Mouse (Mus musculus) forebrain, embryonic 14.5 days (tissue): ENCODE results near the gene Glyat. TPM values are rescaled to one million over a fixed set of nuclear protein-coding genes. Genes with fewer than 3 reads are reported as not detected.

Source experiments
- ATAC-seq: fragments of 200-750 bp; cut with Nextera tagmentation; 2 replicates; pipeline ENCODE4 v1.8.0; 2017; ENCODE audit warnings: mild to moderate bottlenecking, moderate library complexity
- DNase-seq: peaks from one replicate; pipeline ENCODE4 v3.0.0-alpha.2; 2015; ENCODE audit warnings: low spot score
- H3K27ac ChIP-seq: fragments of 300-500 bp; sonication (generic); 2 replicates; pipeline ENCODE4 v1.5.1; 2014; ENCODE audit warnings: low read depth, mild to moderate bottlenecking, control low read depth, low read length, moderate library complexity
- H3K27me3 ChIP-seq: fragments of 300-500 bp; sonication (generic); replicated peaks from 2 replicates; pipeline ENCODE4 v1.6.1; 2014; ENCODE audit warnings: low read length, control low read depth, mixed read lengths; ENCODE audit not compliant: control insufficient read depth, insufficient read depth
- H3K36me3 ChIP-seq: fragments of 300-500 bp; sonication (generic); 2 replicates; pipeline ENCODE4 v1.6.1; 2014; ENCODE audit warnings: low read length, control low read depth; ENCODE audit not compliant: control insufficient read depth, insufficient read depth
- H3K4me1 ChIP-seq: fragments of 300-500 bp; sonication (generic); 2 replicates; pipeline ENCODE4 v1.6.1; 2014; ENCODE audit warnings: antibody characterized with exemption, low read length, control low read depth; ENCODE audit not compliant: control insufficient read depth, insufficient read depth
- H3K4me2 ChIP-seq: fragments of 300-500 bp; sonication (generic); 2 replicates; pipeline ENCODE4 v1.6.1; 2014; ENCODE audit warnings: mild to moderate bottlenecking, control low read depth, low read length
- H3K4me3 ChIP-seq: fragments of 300-500 bp; sonication (generic); 2 replicates; pipeline ENCODE4 v1.5.1; 2014; ENCODE audit warnings: low read depth, low read length, control low read depth
- H3K9ac ChIP-seq: fragments of 300-500 bp; sonication (generic); 2 replicates; pipeline ENCODE4 v1.6.1; 2014; ENCODE audit warnings: mild to moderate bottlenecking, low read length, control low read depth, moderate library complexity
- H3K9me3 ChIP-seq: fragments of 300-500 bp; sonication (generic); replicated peaks from 2 replicates; pipeline ENCODE4 v1.6.1; 2016; ENCODE audit warnings: low read length, control low read depth, mixed read lengths; ENCODE audit not compliant: control insufficient read depth
- WGBS: fragments of 180-500 bp; shearing (Covaris S2); extraction: QIAGEN DNeasy Blood & Tissue Kit; methylation state at CpG from one replicate; pipeline ENCODE4 v1.1.7; 2014; 5-methylcytosine and 5-hydroxymethylcytosine counted together
- polyA plus RNA-seq: library from polyadenylated mRNA; unstranded; fragments of >200 nt; fragmentation: Nextera tagmentation; extraction: Ambion mirVana; gene quantifications from 2 replicates; pipeline ENCODE4 v1.2.1, GENCODE M21; 2014

The Glyat gene
- not detected in 2 replicates for polyA plus RNA-seq

DNA sequence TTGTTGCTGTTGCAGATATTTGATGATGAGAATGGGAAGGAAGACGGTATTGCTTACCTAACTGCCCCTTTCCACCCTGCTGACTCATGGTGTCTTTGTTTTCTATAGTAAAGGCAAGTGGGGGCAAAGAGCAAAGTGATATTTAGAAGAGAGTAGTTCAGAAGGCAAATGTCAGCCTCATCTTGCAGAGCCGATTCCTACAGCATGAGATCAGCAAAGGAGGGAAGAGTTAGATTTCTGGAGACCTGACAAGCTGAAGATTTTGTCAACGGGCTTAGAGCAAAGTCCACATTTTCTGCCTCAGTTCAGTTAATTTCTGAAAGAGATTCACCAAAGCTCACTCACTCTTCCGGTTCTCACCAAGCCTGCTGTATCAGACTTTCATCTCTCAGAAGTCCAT, at the start of gene Glyat:
Gene Glyat (plus strand): TSS at position 133 of the 400 bp plus-strand sequence.
- H3K36me3 ChIP-seq = no peaks in the 10 kb centered on the region

DNA sequence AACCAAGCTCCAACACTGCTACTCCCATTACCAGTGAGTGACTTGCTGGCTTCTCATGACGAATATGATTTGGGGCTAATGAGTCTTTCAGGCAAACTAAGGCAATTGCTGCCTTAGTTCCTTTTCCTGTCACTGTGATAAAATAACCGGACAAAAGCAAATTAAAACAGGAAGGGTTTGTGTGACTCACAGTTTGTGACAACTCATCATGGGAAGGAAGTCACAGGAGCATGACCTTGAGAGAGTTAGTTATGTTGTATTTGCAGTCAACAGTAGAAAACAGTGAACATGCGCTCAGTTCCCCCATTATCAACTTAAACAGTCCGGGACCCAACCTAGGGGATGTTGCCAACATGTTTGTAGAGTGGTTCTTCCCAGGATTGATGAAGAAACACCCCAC, 47.8 kb upstream of the Glyat start:
- no peak overlapping the region for H3K4me3 ChIP-seq
- H3K27me3 ChIP-seq = no peaks in the 10 kb centered on the region
- ATAC-seq (no peak), DNase-seq (no peak)
- no peaks in the 10 kb centered on the region for H3K9me3 ChIP-seq
- H3K36me3 ChIP-seq = no peaks in the 10 kb centered on the region
- H3K27ac ChIP-seq = no peak overlapping the region
- H3K4me2 ChIP-seq = no peak overlapping the region
- no peaks in the 10 kb centered on the region for H3K4me1 ChIP-seq
- 89% methylated on average over 4 of the region's 4 CpGs for WGBS
- no peak overlapping the region for H3K9ac ChIP-seq

More for the DNA sequence above, at the start of gene Glyat:
- DNase-seq (no peak), ATAC-seq (no peak)
- WGBS = 81% methylated on average over 4 of the region's 4 CpGs
- H3K27me3 ChIP-seq = no peaks in the 10 kb centered on the region
- H3K27ac ChIP-seq = no peak within 1 kb of the TSS
- H3K4me3 ChIP-seq = no peak within 1 kb of the TSS
- H3K9me3 ChIP-seq = no peaks in the 10 kb centered on the region
- H3K4me2 ChIP-seq = no peak within 1 kb of the TSS
- no peak within 1 kb of the TSS for H3K9ac ChIP-seq
- no peaks in the 10 kb centered on the region for H3K4me1 ChIP-seq

- Histone ChIP-seq H3K36me3 (no peaks in the 10 kb centered on the region), H3K9me3 (no peaks in the 10 kb centered on the region), H3K4me3 (no peak overlapping the region), H3K4me1 (no peaks in the 10 kb centered on the region; the same call in 1 of the 2 replicates), H3K27me3 (no peaks in the 10 kb centered on the region), H3K9ac (no peak overlapping the region), H3K4me2 (no peak overlapping the region), H3K27ac (no peak overlapping the region)
- 12% methylated on average over 1 of the region's 1 CpGs for WGBS
- peak; percentile 56; the same call in 1 of the 2 replicates for ATAC-seq
- DNase-seq = peak; percentile 81
These were observed 41.2 kb upstream of the Glyat start for GRCm38 (mm10) chr19:12591908-12592307.

DNA sequence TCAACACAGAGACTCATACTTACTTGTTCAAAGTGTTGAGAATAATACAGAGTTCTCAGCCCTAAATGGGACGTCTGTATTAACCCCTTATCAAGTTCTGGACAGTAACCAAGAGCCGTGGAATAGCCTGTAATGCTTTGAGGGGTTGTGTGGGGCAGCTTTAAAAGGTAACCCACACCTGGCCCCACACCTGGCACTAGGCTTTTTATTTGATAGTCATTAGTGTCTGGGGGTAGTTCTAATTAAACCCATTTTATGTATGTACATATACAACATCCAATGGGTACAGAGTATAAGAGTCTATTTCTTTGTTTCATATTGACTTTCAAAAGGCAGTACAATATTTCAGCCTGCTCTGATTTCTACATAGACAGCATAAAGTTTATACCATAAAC, 38.0 kb upstream of the Glyat start:
- 63% methylated on average over 2 of the region's 2 CpGs for WGBS
- DNase-seq = no peak
- Histone ChIP-seq H3K36me3 (no peaks in the 10 kb centered on the region), H3K4me1 (no peaks in the 10 kb centered on the region; the same call in 1 of the 2 replicates), H3K9ac (no peak overlapping the region), H3K4me2 (peak overlapping the region; percentile 98), H3K27ac (no peak overlapping the region), H3K9me3 (no peaks in the 10 kb centered on the region), H3K27me3 (no peaks in the 10 kb centered on the region), H3K4me3 (peak overlapping the region; percentile 55)
- ATAC-seq = no peak; the same call in 1 of the 2 replicates

DNA sequence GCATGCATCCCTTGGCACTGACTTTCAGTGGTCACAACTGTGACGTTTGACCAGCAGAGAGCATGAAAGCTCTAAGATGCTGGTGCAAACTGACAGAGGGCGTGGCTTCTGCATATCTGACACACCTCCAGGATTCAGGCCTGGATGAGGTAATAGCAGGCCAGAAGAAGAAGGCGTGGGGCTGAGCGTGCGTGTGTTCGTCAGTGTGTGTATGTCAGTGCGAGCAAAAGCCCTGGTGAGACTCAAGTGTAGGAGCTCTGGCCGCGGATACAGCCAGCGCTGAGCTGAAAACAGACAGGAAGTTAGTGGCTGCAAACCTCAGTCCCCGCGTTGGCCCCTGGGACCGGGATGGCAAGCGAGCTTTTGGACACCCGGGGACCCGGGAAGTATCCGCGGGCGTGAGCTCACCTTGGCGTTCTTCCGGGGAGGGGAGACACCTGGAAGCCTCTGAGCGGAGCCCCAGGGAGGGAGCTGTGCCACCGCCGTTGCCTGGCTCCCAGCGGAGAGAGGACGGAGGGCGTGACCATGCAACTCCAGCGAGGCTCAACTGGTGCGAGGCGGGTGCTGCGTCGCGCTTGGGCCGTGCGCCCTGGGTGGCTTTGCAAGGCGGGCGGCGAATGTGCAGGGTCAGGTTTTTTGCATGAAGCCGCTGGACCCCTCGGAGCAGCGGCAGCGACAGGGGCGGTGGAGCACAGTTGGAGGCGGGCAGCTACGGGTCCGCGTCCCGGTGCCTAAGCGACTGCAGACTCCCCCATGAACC, 37.4 kb upstream of the Glyat start:
- no peak overlapping the region for H3K27ac ChIP-seq
- ATAC-seq (peak; percentile 87), DNase-seq (peak; percentile 79)
- no peaks in the 10 kb centered on the region for H3K27me3 ChIP-seq
- H3K36me3 ChIP-seq = no peaks in the 10 kb centered on the region
- peak overlapping the region; percentile 55 for H3K4me3 ChIP-seq
- no peaks in the 10 kb centered on the region; the same call in 1 of the 2 replicates for H3K4me1 ChIP-seq
- H3K9ac ChIP-seq = peak overlapping the region; percentile 72
- peak overlapping the region; percentile 98 for H3K4me2 ChIP-seq
- no peaks in the 10 kb centered on the region for H3K9me3 ChIP-seq
- under 1% methylated on average over 49 of the region's 49 CpGs for WGBS

GRCm38 (mm10) chr19:12596290-12597072, 36.6 kb upstream of the Glyat start:
- Histone ChIP-seq H3K4me1 (no peaks in the 10 kb centered on the region; the same call in 1 of the 2 replicates), H3K9ac (peak overlapping the region; percentile 72), H3K4me3 (peak overlapping the region; percentile 55), H3K27ac (peak overlapping the region; percentile 9; the same call in 1 of the 2 replicates), H3K27me3 (no peaks in the 10 kb centered on the region), H3K36me3 (no peaks in the 10 kb centered on the region), H3K9me3 (no peaks in the 10 kb centered on the region), H3K4me2 (peak overlapping the region; percentile 98)
- peak; percentile 54 for ATAC-seq
- 18% methylated on average over 23 of the region's 23 CpGs for WGBS
- DNase-seq = peak; percentile 5

GRCm38 (mm10) chr19:12597073-12597405, 36.1 kb upstream of the Glyat start:
- no peaks in the 10 kb centered on the region; the same call in 1 of the 2 replicates for H3K4me1 ChIP-seq
- WGBS = 65% methylated on average over 3 of the region's 3 CpGs
- DNase-seq = no peak
- H3K27ac ChIP-seq = no peak overlapping the region
- H3K9me3 ChIP-seq = no peaks in the 10 kb centered on the region
- no peaks in the 10 kb centered on the region for H3K36me3 ChIP-seq
- H3K4me2 ChIP-seq = peak overlapping the region; percentile 98
- no peak overlapping the region for H3K9ac ChIP-seq
- no peak overlapping the region; the same call in 1 of the 2 replicates for H3K4me3 ChIP-seq
- ATAC-seq = no peak
- H3K27me3 ChIP-seq = no peaks in the 10 kb centered on the region

- ATAC-seq = no peak
- H3K9ac ChIP-seq = no peak overlapping the region
- no peak for DNase-seq
- no peak overlapping the region for H3K4me3 ChIP-seq
- no peaks in the 10 kb centered on the region for H3K9me3 ChIP-seq
- WGBS = 62% methylated on average over 3 of the region's 3 CpGs
- no peaks in the 10 kb centered on the region; the same call in 1 of the 2 replicates for H3K4me1 ChIP-seq
- no peaks in the 10 kb centered on the region for H3K36me3 ChIP-seq
- H3K27ac ChIP-seq = no peak overlapping the region
- no peaks in the 10 kb centered on the region for H3K27me3 ChIP-seq
- H3K4me2 ChIP-seq = no peak overlapping the region
These were observed 34.4 kb upstream of the Glyat start for GRCm38 (mm10) chr19:12598674-12599073.
